Mouse (Mus musculus) liver, adult 2 months (tissue): Measurements from ENCODE around the gene Prr30.

Experiments
- CTCF ChIP-seq: fragments of 200-500 bp; IDR thresholded peaks from 2 replicates; pipeline ENCODE4 v1.5.1; 2011; ENCODE audit warnings: low read depth, low read length, control low read depth
- POLR2A ChIP-seq: fragments of 200-500 bp; IDR thresholded peaks from 2 replicates; pipeline ENCODE4 v1.6.1; 2011; ENCODE audit warnings: low read length, control low read depth; ENCODE audit not compliant: insufficient read depth; ENCODE audit errors: extremely low read depth

DNA sequence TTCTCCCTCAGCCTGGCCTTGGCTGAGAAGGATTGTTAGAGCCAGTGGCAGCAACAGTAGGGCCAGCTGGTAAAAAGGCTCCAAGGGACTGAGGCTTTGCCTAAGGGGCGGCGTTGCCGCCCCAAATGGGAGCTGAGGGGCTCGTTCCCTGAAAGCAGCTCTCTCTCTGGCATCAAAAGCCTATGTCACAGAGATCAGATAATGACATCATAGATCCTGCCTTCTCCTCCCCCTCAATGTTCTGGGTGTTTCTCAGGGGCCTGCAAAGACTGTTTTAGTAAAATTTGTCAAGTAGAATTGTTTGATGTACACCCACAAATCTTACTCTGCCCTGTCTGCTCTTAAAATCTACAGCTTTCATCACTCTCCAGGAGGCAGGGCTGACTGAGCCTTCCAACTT is at the start of gene Prr30:
- TF ChIP-seq POLR2A (no peak), CTCF (no peak)
